Mouse (Mus musculus): ENCODE data around the gene U2af2.

Gene U2af2

GRCm38 (mm10) chr7:5035628-5036027 is 26.3 kb upstream of the U2af2 start:
- in situ Hi-C loops (cut with MboI, MseI) = no loop called here

GRCm38 (mm10) chr7:5036136-5036535 is 25.8 kb upstream of the U2af2 start:
- in situ Hi-C loops (cut with MboI, MseI) = no loop called here

GRCm38 (mm10) chr7:5037026-5037425 is 24.9 kb upstream of the U2af2 start:
- in situ Hi-C loops (cut with MboI, MseI) = no loop called here

GRCm38 (mm10) chr7:5037467-5037866 is 24.5 kb upstream of the U2af2 start:
- in situ Hi-C loops (cut with MboI, MseI) = no loop called here

- in situ Hi-C loops (cut with MboI, MseI) = no loop called here
Measured at GRCm38 (mm10) chr7:5038109-5038732, 23.7 kb upstream of the U2af2 start, which contains the start of gene Zfp784. TSS of gene Zfp784 (minus strand) at chr7:5038446.

- in situ Hi-C loops (cut with MboI, MseI) = no loop called here
Measured at GRCm38 (mm10) chr7:5038940-5039339, 23.0 kb upstream of the U2af2 start.

- in situ Hi-C loops (cut with MboI, MseI) = no loop called here
Measured at GRCm38 (mm10) chr7:5044981-5045380, 17.0 kb upstream of the U2af2 start.

- in situ Hi-C loops (cut with MboI, MseI) = no loop called here
Measured at GRCm38 (mm10) chr7:5046112-5046511, 15.8 kb upstream of the U2af2 start.

- in situ Hi-C loops (cut with MboI, MseI) = no loop called here
Measured at GRCm38 (mm10) chr7:5047313-5047712, 14.6 kb upstream of the U2af2 start.

GRCm38 (mm10) chr7:5051193-5052192 is 10.4 kb upstream of the U2af2 start, which contains the start of gene Zfp580:
TSS of gene Zfp580 (plus strand) at chr7:5051538.
- in situ Hi-C loops (cut with MboI, MseI) = loop anchor here (5.0 to 25.0 kb wide), 4 partner anchors 109 to 1389 kb away; partner anchors contain the start of genes Leng1 (in 1 of the 2), Zfp444 (in 1 of the 2), Zfp667 (in 1 of the 2) and Zfp787 (in 1 of the 2)

- in situ Hi-C loops (cut with MboI, MseI) = loop anchor here (5.0 to 25.0 kb wide), 4 partner anchors 110 to 1390 kb away; partner anchors contain the start of genes Leng1 (in 1 of the 2), Zfp444 (in 1 of the 2), Zfp667 (in 1 of the 2) and Zfp787 (in 1 of the 2)
Measured at GRCm38 (mm10) chr7:5052438-5052837, 9.5 kb upstream of the U2af2 start.

- in situ Hi-C loops (cut with MboI, MseI) = loop anchor here (5.0 to 25.0 kb wide), 4 partner anchors 111 to 1391 kb away; partner anchors contain the start of genes Leng1 (in 1 of the 2), Zfp444 (in 1 of the 2), Zfp667 (in 1 of the 2) and Zfp787 (in 1 of the 2)
Measured at GRCm38 (mm10) chr7:5052931-5053343, 9.0 kb upstream of the U2af2 start.

GRCm38 (mm10) chr7:5053456-5054179 is 8.3 kb upstream of the U2af2 start:
- in situ Hi-C loops (cut with MboI, MseI) = loop anchor here (5.0 to 25.0 kb wide), 4 partner anchors 111 to 1391 kb away; partner anchors contain the start of genes Leng1 (in 1 of the 2), Zfp444 (in 1 of the 2), Zfp667 (in 1 of the 2) and Zfp787 (in 1 of the 2)

- in situ Hi-C loops (cut with MboI, MseI) = loop anchor here (10.0 to 25.0 kb wide), 3 partner anchors 1106 to 1394 kb away; partner anchors contain the start of genes Leng1 (in 1 of the 2), Zfp444 (in 1 of the 2), Zfp667 (in 1 of the 2) and Zfp787 (in 1 of the 2)
Measured at GRCm38 (mm10) chr7:5056651-5057263, 5.2 kb upstream of the U2af2 start.

GRCm38 (mm10) chr7:5057381-5057780 is 4.6 kb upstream of the U2af2 start:
- in situ Hi-C loops (cut with MboI, MseI) = loop anchor here (10.0 to 25.0 kb wide), 3 partner anchors 1105 to 1395 kb away; partner anchors contain the start of genes Leng1 (in 1 of the 2), Zfp444 (in 1 of the 2), Zfp667 (in 1 of the 2) and Zfp787 (in 1 of the 2)

- in situ Hi-C loops (cut with MboI, MseI) = loop anchor here (10.0 to 25.0 kb wide), 3 partner anchors 1104 to 1396 kb away; partner anchors contain the start of genes Leng1 (in 1 of the 2), Zfp444 (in 1 of the 2), Zfp667 (in 1 of the 2) and Zfp787 (in 1 of the 2)
Measured at GRCm38 (mm10) chr7:5057804-5058203, 4.1 kb upstream of the U2af2 start.

- in situ Hi-C loops (cut with MboI, MseI) = loop anchor here (10.0 to 25.0 kb wide), 3 partner anchors 1104 to 1396 kb away; partner anchors contain the start of genes Leng1 (in 1 of the 2), Zfp444 (in 1 of the 2), Zfp667 (in 1 of the 2) and Zfp787 (in 1 of the 2)
Measured at GRCm38 (mm10) chr7:5058631-5059030, 3.3 kb upstream of the U2af2 start.

- in situ Hi-C loops (cut with MboI, MseI) = loop anchor here (10.0 to 25.0 kb wide), 3 partner anchors 1103 to 1397 kb away; partner anchors contain the start of genes Leng1 (in 1 of the 2), Zfp444 (in 1 of the 2), Zfp667 (in 1 of the 2) and Zfp787 (in 1 of the 2)
Measured at GRCm38 (mm10) chr7:5059421-5059820, 2.5 kb upstream of the U2af2 start.

- in situ Hi-C loops (cut with MboI, MseI) = loop anchor here (5.0 to 25.0 kb wide), 4 partner anchors 395 to 1398 kb away; partner anchors contain the start of genes Leng1 (in 1 of the 2), Ppp6r1 (in 1 of the 2), Zfp444 (in 1 of the 2) and Zfp787 (in 1 of the 2)
Measured at GRCm38 (mm10) chr7:5060239-5060731, 1.7 kb upstream of the U2af2 start.
